Mouse (Mus musculus): Measurements from ENCODE around the gene Smc3.
"Not testable (repeated sequence)": the region's sequence is repeated elsewhere in the genome, so short reads cannot be mapped to it uniquely, and the experiment has no call there.

Gene Smc3

GRCm38 (mm10) chr19:53656443-53656842 lies 56.2 kb downstream of the Smc3 start:
- not testable (repeated sequence) for DNase-seq

GRCm38 (mm10) chr19:53657437-53657836 lies 57.2 kb downstream of the Smc3 start:
- no peak for DNase-seq

DNA sequence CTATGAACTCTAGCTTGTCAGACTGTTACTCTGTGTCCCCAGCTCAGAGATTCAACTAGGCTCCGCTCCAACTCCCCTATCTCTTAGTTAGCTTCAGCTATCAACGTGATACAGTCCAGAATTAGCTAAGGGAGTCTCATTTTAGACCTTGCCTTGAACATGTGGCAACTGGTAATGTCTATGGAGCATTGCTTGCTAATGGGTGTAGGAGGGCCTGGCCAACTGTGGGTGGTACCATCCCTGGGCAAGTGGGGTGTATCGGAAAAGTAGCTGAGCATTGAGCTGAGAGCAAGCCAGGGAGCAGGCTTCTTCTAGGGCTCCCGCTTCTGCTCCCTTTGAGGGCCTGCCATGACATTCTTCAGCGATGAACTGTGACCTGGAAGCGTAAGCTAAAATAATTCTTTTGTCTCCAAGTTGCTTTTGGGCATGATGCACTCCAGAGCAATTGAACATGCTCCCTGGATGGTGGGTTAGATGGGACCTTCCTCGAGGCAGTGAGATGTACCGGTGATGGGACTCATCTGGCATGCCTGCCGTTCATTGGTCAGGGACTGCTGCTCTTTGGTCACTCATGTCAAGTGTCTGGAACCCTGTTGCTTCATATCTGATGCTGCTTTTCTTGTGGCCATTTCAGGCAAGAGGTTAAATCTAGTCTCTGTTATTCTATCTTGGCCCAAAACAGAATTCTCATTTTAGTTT lies 60.7 kb downstream of the Smc3 start:
- DNase-seq, result no peak

- DNase-seq, result no peak
These were observed 61.9 kb downstream of the Smc3 start for GRCm38 (mm10) chr19:53661938-53662722.

GRCm38 (mm10) chr19:53664831-53665230 lies 64.6 kb downstream of the Smc3 start:
- no peak for DNase-seq

- DNase-seq, result no peak
These were observed 65.2 kb downstream of the Smc3 start for GRCm38 (mm10) chr19:53665391-53665790.

DNA sequence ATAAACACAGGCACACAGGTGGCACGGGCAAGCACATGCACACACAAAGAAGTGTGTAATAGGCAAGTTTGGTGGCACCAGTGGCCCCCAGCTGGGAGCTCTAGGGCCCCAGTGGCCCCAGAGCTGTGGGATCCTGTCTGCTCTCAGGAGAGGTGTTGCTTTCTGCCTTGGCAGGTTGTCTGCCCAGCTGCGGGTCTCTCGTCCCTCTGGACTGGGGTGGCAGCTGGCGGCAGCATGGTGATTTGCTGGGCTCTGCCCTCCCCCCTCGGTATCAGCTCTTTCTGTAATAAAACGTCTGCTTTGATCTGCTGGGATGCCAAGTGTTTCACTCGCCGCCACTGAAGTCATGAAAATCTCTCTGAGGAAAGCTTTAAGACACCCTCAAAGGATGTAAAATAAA lies 66.5 kb downstream of the Smc3 start:
- no peak for DNase-seq

GRCm38 (mm10) chr19:53668821-53669220 lies 68.6 kb downstream of the Smc3 start:
- no peak for DNase-seq

DNA sequence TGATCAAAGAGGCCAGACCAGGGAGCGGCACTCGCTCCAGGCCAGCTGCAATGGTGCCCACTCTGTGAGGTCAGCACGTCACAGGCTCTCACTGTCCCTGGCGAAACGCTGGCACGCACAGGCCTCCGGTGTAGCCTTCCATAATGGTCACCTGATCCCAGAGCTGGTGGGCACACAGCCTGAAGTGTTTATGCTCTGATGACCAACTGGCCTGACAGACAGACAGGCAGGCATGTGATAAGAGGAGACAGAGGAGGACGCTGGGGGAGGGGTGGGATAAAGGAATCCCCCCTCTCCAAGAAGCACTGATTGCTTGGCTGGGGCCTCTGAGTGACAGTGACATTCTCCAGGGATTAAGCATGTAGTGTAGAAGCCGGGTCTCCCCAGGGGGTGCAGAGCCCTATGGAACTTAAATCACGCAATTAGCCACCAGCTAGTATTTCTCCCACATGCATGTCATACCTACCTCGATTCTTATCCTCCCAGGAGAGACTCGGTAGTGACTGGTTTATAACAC lies 70.5 kb downstream of the Smc3 start:
- no peak for DNase-seq

DNA sequence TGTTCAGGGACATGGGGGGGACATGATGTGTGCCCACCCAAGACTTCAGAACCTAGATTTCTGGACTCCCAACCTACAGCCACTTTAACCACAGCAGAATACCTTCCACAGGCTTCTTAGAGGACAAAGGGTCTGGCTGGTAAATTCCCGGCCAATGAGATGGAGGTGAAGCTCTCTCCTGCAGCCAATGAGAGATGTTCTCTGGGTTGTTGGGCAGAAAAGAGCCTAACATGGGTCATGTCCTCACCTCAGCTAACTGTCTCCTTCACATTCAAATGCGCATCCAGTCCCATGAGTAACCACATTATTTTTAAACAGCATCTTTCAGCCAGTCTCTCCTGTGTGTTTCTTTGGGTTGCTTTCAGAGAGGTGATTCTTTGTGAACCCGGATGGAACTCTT lies 71.2 kb downstream of the Smc3 start:
- no peak for DNase-seq

- no peak for DNase-seq
These were observed 74.1 kb downstream of the Smc3 start for GRCm38 (mm10) chr19:53674131-53674925.

- DNase-seq, result no peak
These were observed 76.0 kb downstream of the Smc3 start for GRCm38 (mm10) chr19:53676228-53676627.

DNA sequence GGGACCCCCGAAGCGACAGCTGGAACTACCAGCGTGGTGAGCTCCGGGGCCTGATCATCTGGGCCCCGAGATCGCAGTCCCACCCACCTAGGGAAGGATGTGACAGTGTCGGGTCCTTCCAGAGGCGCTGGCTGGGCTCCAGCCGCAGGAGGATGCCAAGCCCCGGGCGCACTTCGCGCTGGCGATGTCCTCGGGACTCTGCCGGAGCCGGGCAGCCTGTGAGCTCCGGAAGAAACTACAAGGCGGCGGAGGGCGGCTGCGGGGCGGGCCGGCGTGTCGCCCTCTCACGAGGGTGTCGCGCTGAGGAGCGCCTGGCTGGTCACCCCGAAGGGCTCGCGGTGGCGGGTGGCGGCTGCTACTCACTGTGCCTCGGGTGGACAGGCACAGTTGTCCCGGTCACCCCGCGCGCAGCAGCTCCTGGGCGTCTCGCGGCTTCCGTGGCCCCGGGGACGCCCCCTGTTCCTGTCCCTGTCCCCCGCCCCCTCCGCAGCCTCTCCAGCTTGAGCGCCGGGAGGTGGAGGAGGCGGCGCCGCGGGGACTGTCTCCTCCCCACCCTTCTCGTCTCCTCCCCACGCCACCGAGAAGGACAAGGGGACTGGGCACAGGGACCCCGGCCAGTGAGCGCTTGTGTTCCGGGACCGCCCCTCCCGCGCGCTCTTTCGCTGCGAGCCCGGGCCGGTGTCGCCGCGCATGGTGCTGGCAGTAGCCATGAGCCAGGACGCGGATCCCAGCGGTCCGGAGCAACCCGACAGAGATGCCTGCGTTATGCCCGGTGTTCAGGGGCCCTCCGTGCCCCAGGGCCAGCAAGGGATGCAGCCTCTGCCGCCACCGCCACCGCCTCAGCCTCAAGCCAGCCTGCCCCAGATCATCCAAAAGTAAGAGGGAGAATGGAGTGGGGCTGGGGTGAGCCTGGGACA lies 76.8 kb downstream of the Smc3 start, which contains the start of gene Rbm20:
TSS of gene Rbm20 (plus strand) at position 589 of the 917 bp plus-strand sequence.
- peak in 1 of 2 experiments; percentile 12 for DNase-seq

DNA sequence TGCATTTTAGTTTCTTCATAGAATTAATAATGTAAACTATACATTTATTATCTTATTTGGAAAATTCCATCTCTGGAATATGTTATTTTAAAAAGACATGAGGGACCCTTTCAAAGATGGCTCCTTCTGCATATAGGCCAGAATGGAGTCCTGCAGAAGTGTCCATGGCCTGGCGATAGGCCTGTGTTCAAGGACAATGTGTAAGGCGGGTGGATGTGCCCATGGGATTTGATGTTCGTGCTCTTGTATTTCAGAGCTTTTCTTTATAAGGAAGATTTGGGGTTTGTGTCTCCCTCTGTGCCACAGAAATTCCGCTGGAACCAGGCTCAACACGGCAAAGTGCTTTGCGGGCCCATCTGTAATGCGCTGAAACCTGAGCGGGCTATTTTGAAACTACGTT lies 79.0 kb downstream of the Smc3 start:
- DNase-seq, result no peak

- DNase-seq, result no peak
These were observed 79.8 kb downstream of the Smc3 start for GRCm38 (mm10) chr19:53679981-53680380.

GRCm38 (mm10) chr19:53682427-53682826 lies 82.2 kb downstream of the Smc3 start:
- DNase-seq, result no peak

DNA sequence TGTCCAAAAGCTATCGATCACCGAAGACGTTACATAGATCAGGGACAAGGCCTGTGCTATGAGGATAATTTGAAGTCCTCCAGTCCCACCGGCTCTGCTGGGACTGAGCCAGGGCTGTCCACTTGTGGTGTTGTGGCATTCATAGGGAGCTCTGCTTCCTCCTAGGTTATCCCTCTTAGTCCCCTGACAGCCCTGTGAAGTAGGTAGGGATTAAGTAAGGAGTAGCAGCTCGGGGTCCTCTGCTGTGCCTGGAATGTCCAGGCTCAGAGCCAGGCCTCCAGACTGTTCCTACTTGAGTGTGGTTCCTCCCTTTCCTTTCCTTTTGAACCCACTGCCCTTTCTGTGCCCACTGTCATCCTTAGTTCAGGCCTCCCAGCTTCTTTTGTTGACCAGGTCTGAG lies 87.4 kb downstream of the Smc3 start:
- no peak for DNase-seq

DNA sequence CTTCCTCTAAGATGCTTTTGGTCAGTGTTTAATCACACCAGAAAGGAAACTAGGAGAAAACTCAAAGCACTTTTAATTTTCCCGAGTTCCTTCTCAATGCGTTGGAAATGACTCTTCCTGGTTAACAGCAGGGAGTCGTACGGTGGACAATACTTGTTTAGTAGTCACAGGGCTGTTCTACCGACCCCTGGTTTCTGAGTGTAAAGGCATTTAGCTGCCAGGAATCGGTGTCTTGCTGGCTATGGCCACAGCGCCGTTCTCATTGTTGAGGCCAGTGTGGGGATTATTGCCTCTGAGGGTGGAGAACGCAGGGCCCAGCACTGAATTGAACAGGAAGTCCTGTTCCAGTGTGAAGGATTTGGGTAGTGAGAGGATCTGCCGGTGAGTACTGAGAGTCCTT lies 90.6 kb downstream of the Smc3 start:
- DNase-seq, result no peak

- no peak for DNase-seq
These were observed 93.8 kb downstream of the Smc3 start for GRCm38 (mm10) chr19:53694020-53694419.

Data from spleen, adult 18-20 months (tissue).